Mouse (Mus musculus) ES-E14 (cell line): ENCODE results near the gene Slc12a5.

ENCODE experiments used
- HCFC1 ChIP-seq: IDR thresholded peaks from 2 replicates; pipeline ENCODE4 v1.6.1; 2012; ENCODE audit warnings: low read length, inconsistent platforms, borderline replicate concordance; ENCODE audit not compliant: insufficient read depth
- ZC3H11A ChIP-seq: IDR thresholded peaks from 2 replicates; pipeline ENCODE4 v1.6.1; 2012; ENCODE audit warnings: low read depth, mild to moderate bottlenecking, inconsistent platforms, low read length, borderline replicate concordance

- no peak for TF ChIP-seq ZC3H11A
- TF ChIP-seq HCFC1 = no peak
Measured at GRCm38 (mm10) chr2:164996848-164997720, 36.5 kb downstream of the Slc12a5 start.
